Comparison of ENCODE assay signal across 19 mouse cellular contexts in the genomic region with DNA sequence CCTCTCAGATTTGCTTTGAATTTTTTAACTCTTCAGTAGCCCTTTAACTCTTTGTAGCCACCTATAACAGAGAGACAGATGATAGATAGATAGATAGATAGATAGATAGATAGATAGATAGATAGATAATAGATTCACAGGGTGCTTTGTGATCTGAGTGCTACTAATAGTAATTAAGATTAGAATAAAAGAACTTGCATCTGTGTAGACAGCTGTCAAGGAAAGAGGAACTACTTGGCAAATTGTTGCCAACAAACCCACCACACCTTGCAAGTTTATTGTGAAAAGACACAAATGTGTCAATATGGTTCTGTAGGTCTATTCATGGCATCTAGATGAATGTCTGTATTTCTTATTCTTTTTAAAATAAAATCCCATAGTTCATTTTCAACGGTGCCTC. TPM values are rescaled to one million over a fixed set of nuclear protein-coding genes. Genes with fewer than 3 reads are reported as not detected.
"Had no signal": no experiment of that assay in that cellular context is flagged by ENCODE, and none has a peak within 500 bp of the region (broad histone marks: within the 10 kb centered on the region; RNA-seq: fewer than 3 reads in every experiment).

No protein-coding gene starts in this region.

- H3K4me3 ChIP-seq: kidney, embryonic 15.5 days; limb, embryonic 15.5 days; liver, embryonic 13.5 days; midbrain, embryonic 12.5 days; neural tube, embryonic 13.5 days had no signal

- ATAC-seq: lung, postnatal 0 days; midbrain, embryonic 16.5 days had no signal

- H3K9me3 ChIP-seq: kidney, embryonic 15.5 days; limb, embryonic 15.5 days; liver, embryonic 13.5 days; midbrain, embryonic 12.5 days; neural tube, embryonic 13.5 days had no signal

- H3K36me3 ChIP-seq: kidney, embryonic 15.5 days; limb, embryonic 15.5 days; liver, embryonic 13.5 days; midbrain, embryonic 12.5 days; neural tube, embryonic 13.5 days had no signal

- H3K27ac ChIP-seq: kidney, embryonic 15.5 days; limb, embryonic 15.5 days; liver, embryonic 13.5 days; midbrain, embryonic 12.5 days; neural tube, embryonic 13.5 days had no signal

- H3K9ac ChIP-seq: kidney, embryonic 15.5 days; limb, embryonic 15.5 days; liver, embryonic 13.5 days; midbrain, embryonic 12.5 days; neural tube, embryonic 13.5 days had no signal

- DNase-seq: kidney, adult 18-20 months; kidney, postnatal 14 days; layer of hippocampus, adult 9-11 months; layer of hippocampus, postnatal 36 days; liver, embryonic 13.5 days; lung, adult 18-20 months; retina, postnatal 1 day; right cerebral cortex, postnatal 4 days; thymus, postnatal 36 days had no signal

- H3K4me1 ChIP-seq: kidney, embryonic 15.5 days; limb, embryonic 15.5 days; liver, embryonic 13.5 days; midbrain, embryonic 12.5 days; neural tube, embryonic 13.5 days had no signal

- H3K27me3 ChIP-seq: kidney, embryonic 15.5 days; limb, embryonic 15.5 days; liver, embryonic 13.5 days; midbrain, embryonic 12.5 days; neural tube, embryonic 13.5 days had no signal

RNA-seq across cellular contexts. Expression of gene Fcrla, which starts 6.6 kb away (rescaled TPM):
- total RNA-seq: layer of hippocampus, postnatal 36 days; left cerebral cortex, adult 8-10 months; left cerebral cortex, postnatal 25 days had no signal
- polyA plus RNA-seq: kidney, embryonic 15.5 days; limb, embryonic 11.5 days; midbrain, embryonic 12.5 days; midbrain, embryonic 16.5 days; neural tube, embryonic 13.5 days had no signal

RNA-seq across cellular contexts. Expression of gene Fcrlb, which starts 21.2 kb away (rescaled TPM):
- polyA plus RNA-seq: kidney, embryonic 15.5 days; limb, embryonic 11.5 days; liver, embryonic 13.5 days; stomach, embryonic 16.5 days had no signal

RNA-seq across cellular contexts. Expression of gene Gm26620, which starts 49.1 kb away (rescaled TPM):
- polyA plus RNA-seq: limb, embryonic 11.5 days; midbrain, embryonic 12.5 days had no signal
